In genomic region chr16:35311586-35311985, GRCm38 (mm10) we compare ENCODE assay signal across 15 mouse cellular contexts. TPM values are rescaled to one million over a fixed set of nuclear protein-coding genes. Genes with fewer than 3 reads are reported as not detected.
DNase-seq lines count a peak whose midpoint lies in the region; ATAC-seq and TF ChIP-seq lines count a peak whose summit lies in the region.
"Had no signal": no experiment of that assay in that cellular context is flagged by ENCODE, and none has a peak within 500 bp of the region (broad histone marks: within the 10 kb centered on the region; RNA-seq: fewer than 3 reads in every experiment).

No protein-coding gene starts in this region.

- ATAC-seq in hindbrain, postnatal 0 days: 0 out of 2 replicates have a peak, but pooled peaks have one; percentile 39
- no peak for ATAC-seq in hindbrain, embryonic 14.5 days (ENCODE audit: low FRiP score)
- 0 out of 2 replicates have a peak, but pooled peaks have one; percentile 28 for ATAC-seq in neural tube, embryonic 14.5 days (ENCODE audit: low read depth)
- peak; percentile 55 for ATAC-seq in forebrain, embryonic 16.5 days
- no peak for ATAC-seq in midbrain, postnatal 0 days (ENCODE audit: low FRiP score)
- no peak for ATAC-seq in cerebellum, adult (ENCODE audit: insufficient number of reproducible peaks, low FRiP score, low TSS enrichment)
- ATAC-seq in megakaryocyte progenitor cell, adult 5-6 weeks (replicated peaks; ENCODE audit: poor library complexity): no peak
- ATAC-seq: CD4-positive, CD25-positive, alpha-beta regulatory T cell, adult 4 months; inflammation-experienced regulatory T-cells, adult 6 months had no signal

- no peaks in the 10 kb centered on the region for H3K27me3 ChIP-seq in hindbrain, postnatal 0 days (ENCODE audit: insufficient read depth, low read length)
- no peaks in the 10 kb centered on the region for H3K27me3 ChIP-seq in hindbrain, embryonic 14.5 days (ENCODE audit: control insufficient read depth, insufficient read depth, low read length)
- H3K27me3 ChIP-seq in neural tube, embryonic 14.5 days (ENCODE audit: control insufficient read depth, insufficient read depth, low read length): no peaks in the 10 kb centered on the region
- H3K27me3 ChIP-seq in forebrain, embryonic 16.5 days (replicated peaks; ENCODE audit: control insufficient read depth, insufficient read depth, low read length): no peaks in the 10 kb centered on the region
- no peaks in the 10 kb centered on the region for H3K27me3 ChIP-seq in midbrain, postnatal 0 days (ENCODE audit: insufficient read depth, low read length)
- H3K27me3 ChIP-seq: limb, embryonic 13.5 days had no signal

- no peaks in the 10 kb centered on the region for H3K4me1 ChIP-seq in hindbrain, postnatal 0 days (ENCODE audit: insufficient read depth, low read length)
- no peaks in the 10 kb centered on the region for H3K4me1 ChIP-seq in hindbrain, embryonic 14.5 days (replicated peaks; ENCODE audit: control insufficient read depth, insufficient read depth, low read length)
- no peaks in the 10 kb centered on the region for H3K4me1 ChIP-seq in neural tube, embryonic 14.5 days (ENCODE audit: control insufficient read depth, insufficient read depth, low read length)
- H3K4me1 ChIP-seq in forebrain, embryonic 16.5 days (replicated peaks; ENCODE audit: control insufficient read depth, insufficient read depth, low read length): peaks cover 16% of the 10 kb centered on the region
- H3K4me1 ChIP-seq in midbrain, postnatal 0 days (ENCODE audit: insufficient read depth, low read length): no peaks in the 10 kb centered on the region
- H3K4me1 ChIP-seq: limb, embryonic 13.5 days had no signal

- H3K4me2 ChIP-seq in hindbrain, postnatal 0 days (ENCODE audit: low read depth, low read length): no peak overlapping the region
- H3K4me2 ChIP-seq in hindbrain, embryonic 14.5 days (replicated peaks): no peak overlapping the region
- H3K4me2 ChIP-seq in neural tube, embryonic 14.5 days (ENCODE audit: low read depth, low read length): no peak overlapping the region
- H3K4me2 ChIP-seq in forebrain, embryonic 16.5 days (ENCODE audit: low read length): no peak overlapping the region
- H3K4me2 ChIP-seq in midbrain, postnatal 0 days (ENCODE audit: low read depth, low read length, poor library complexity, severe bottlenecking): no peak overlapping the region
- H3K4me2 ChIP-seq: limb, embryonic 13.5 days had no signal

- H3K9ac ChIP-seq in hindbrain, postnatal 0 days (replicated peaks; ENCODE audit: low read length): no peak overlapping the region
- no peak overlapping the region for H3K9ac ChIP-seq in hindbrain, embryonic 14.5 days
- H3K9ac ChIP-seq in neural tube, embryonic 14.5 days (replicated peaks; ENCODE audit: low read depth, low read length): no peak overlapping the region
- no peak overlapping the region for H3K9ac ChIP-seq in forebrain, embryonic 16.5 days (replicated peaks; ENCODE audit: low read depth, low read length)
- H3K9ac ChIP-seq in midbrain, postnatal 0 days (replicated peaks; ENCODE audit: low read length, poor library complexity, severe bottlenecking): no peak overlapping the region
- H3K9ac ChIP-seq: limb, embryonic 13.5 days had no signal

- WGBS in hindbrain, postnatal 0 days: 47% methylated on average over 8 of the region's 8 CpGs
- 53% methylated on average over 8 of the region's 8 CpGs for WGBS in hindbrain, embryonic 14.5 days
- 56% methylated on average over 8 of the region's 8 CpGs for WGBS in neural tube, embryonic 14.5 days
- WGBS in forebrain, embryonic 16.5 days: 30% methylated on average over 8 of the region's 8 CpGs
- WGBS in midbrain, postnatal 0 days: 67% methylated on average over 8 of the region's 8 CpGs

- no peak overlapping the region for H3K27ac ChIP-seq in hindbrain, postnatal 0 days
- no peak overlapping the region for H3K27ac ChIP-seq in hindbrain, embryonic 14.5 days
- H3K27ac ChIP-seq in neural tube, embryonic 14.5 days (ENCODE audit: low read depth, low read length): no peak overlapping the region
- H3K27ac ChIP-seq in forebrain, embryonic 16.5 days (ENCODE audit: low read length): no peak overlapping the region; the same call in 1 of the 2 replicates
- no peak overlapping the region for H3K27ac ChIP-seq in midbrain, postnatal 0 days (ENCODE audit: low read depth, low read length)
- H3K27ac ChIP-seq: limb, embryonic 13.5 days had no signal

- H3K9me3 ChIP-seq in hindbrain, postnatal 0 days (ENCODE audit: low read length): no peaks in the 10 kb centered on the region
- H3K9me3 ChIP-seq in hindbrain, embryonic 14.5 days (ENCODE audit: control insufficient read depth, low read length): no peaks in the 10 kb centered on the region
- no peaks in the 10 kb centered on the region for H3K9me3 ChIP-seq in neural tube, embryonic 14.5 days (ENCODE audit: control insufficient read depth, low read length)
- H3K9me3 ChIP-seq in forebrain, embryonic 16.5 days (ENCODE audit: control insufficient read depth, low read length): no peaks in the 10 kb centered on the region
- H3K9me3 ChIP-seq in midbrain, postnatal 0 days (ENCODE audit: low read length): no peaks in the 10 kb centered on the region
- H3K9me3 ChIP-seq: limb, embryonic 13.5 days had no signal

- TF ChIP-seq CTCF in hindbrain, postnatal 0 days (IDR thresholded peaks at IDR 0.05; ENCODE audit: low read depth): no peak
- TF ChIP-seq CTCF in midbrain, postnatal 0 days (IDR thresholded peaks at IDR 0.05): no peak

- peaks cover 13% of the 10 kb centered on the region for H3K36me3 ChIP-seq in hindbrain, postnatal 0 days (ENCODE audit: insufficient read depth, low read length)
- peaks cover 9% of the 10 kb centered on the region for H3K36me3 ChIP-seq in hindbrain, embryonic 14.5 days (replicated peaks; ENCODE audit: control insufficient read depth, insufficient read depth)
- no peaks in the 10 kb centered on the region for H3K36me3 ChIP-seq in neural tube, embryonic 14.5 days (ENCODE audit: control insufficient read depth, insufficient read depth, low read length)
- H3K36me3 ChIP-seq in forebrain, embryonic 16.5 days (ENCODE audit: control insufficient read depth, insufficient read depth): peaks cover 3% of the 10 kb centered on the region; the same call in 1 of the 2 replicates
- 0 out of 2 replicates have a peak, but pooled peaks cover 5% of the 10 kb centered on the region for H3K36me3 ChIP-seq in midbrain, postnatal 0 days (ENCODE audit: insufficient read depth, low read length)

- H3K4me3 ChIP-seq in hindbrain, postnatal 0 days (ENCODE audit: low read length): no peak overlapping the region
- no peak overlapping the region for H3K4me3 ChIP-seq in hindbrain, embryonic 14.5 days (replicated peaks; ENCODE audit: low read length)
- H3K4me3 ChIP-seq in neural tube, embryonic 14.5 days (ENCODE audit: low read depth, low read length): no peak overlapping the region
- no peak overlapping the region for H3K4me3 ChIP-seq in forebrain, embryonic 16.5 days (replicated peaks; ENCODE audit: low read length)
- H3K4me3 ChIP-seq in midbrain, postnatal 0 days (ENCODE audit: low read depth, low read length): no peak overlapping the region
- H3K4me3 ChIP-seq: limb, embryonic 13.5 days had no signal

- no peak for DNase-seq in hindbrain, postnatal 0 days (ENCODE audit: low spot score)
- DNase-seq in hindbrain, embryonic 14.5 days (ENCODE audit: low spot score): no peak
- no peak for DNase-seq in neural tube, embryonic 10.5 days (ENCODE audit: extremely low spot score, low spot score)
- DNase-seq in midbrain, postnatal 0 days (ENCODE audit: low spot score): peak; percentile 5
- DNase-seq: adrenal gland, postnatal 10 days; cerebellum, adult 9-11 months; heart, postnatal 10 days; thymus, postnatal 25 days had no signal

RNA-seq across cellular contexts. Expression of gene Sec22a, which starts 52.1 kb away (rescaled TPM):
- 14.7 and 15.5 TPM in 2 replicates for total RNA-seq in hindbrain, postnatal 0 days (2014; rRNA removed)
- polyA plus RNA-seq in hindbrain, postnatal 0 days (2015; fragmentation: Nextera tagmentation; extraction: Ambion mirVana): 41.4 and 42.7 TPM in 2 replicates
- 44.0 and 44.1 TPM in 2 replicates for polyA plus RNA-seq in hindbrain, embryonic 14.5 days (2014; fragmentation: Nextera tagmentation; extraction: Ambion mirVana)
- 40.3 and 44.0 TPM in 2 replicates for polyA plus RNA-seq in neural tube, embryonic 14.5 days (2014; fragmentation: Nextera tagmentation; extraction: Ambion mirVana)
- 41.8 and 44.2 TPM in 2 replicates for polyA plus RNA-seq in forebrain, embryonic 16.5 days (2015; fragmentation: Nextera tagmentation; extraction: Ambion mirVana)
- 17.3 and 22.4 TPM in 2 replicates for total RNA-seq in midbrain, postnatal 0 days (2014; rRNA removed)
- polyA plus RNA-seq in midbrain, postnatal 0 days (2015; fragmentation: Nextera tagmentation; extraction: Ambion mirVana): 36.7 and 39.9 TPM in 2 replicates
- 12.4 and 19.4 TPM in 2 replicates for total RNA-seq in megakaryocyte progenitor cell, adult 5-6 weeks (2015)
- total RNA-seq in megakaryocyte progenitor cell, adult 5-6 weeks (2017): 6.2 and 13.3 TPM in 2 replicates

Comparison
In these comparisons a context has a peak if more than half of its experiments do, and no peak if none do; other contexts are left out.
1. ATAC-seq: peak in hindbrain, postnatal 0 days (single experiment), neural tube, embryonic 14.5 days (single experiment) and forebrain, embryonic 16.5 days (single experiment); none in hindbrain, embryonic 14.5 days (single experiment), midbrain, postnatal 0 days (single experiment), cerebellum, adult (single experiment) and megakaryocyte progenitor cell, adult 5-6 weeks (single experiment).